Mouse (Mus musculus): ENCODE results near the gene Coro1b. TPM values are rescaled to one million over a fixed set of nuclear protein-coding genes. Genes with fewer than 3 reads are reported as not detected.
"Not testable (repeated sequence)": the region's sequence is repeated elsewhere in the genome, so short reads cannot be mapped to it uniquely, and the experiment has no call there.

The Coro1b gene
- total and polyA plus RNA-seq, 2 experiments from 2014 or later = 95.2 to 116 TPM

GRCm38 (mm10) chr19:4129462-4129861 lies 19.0 kb upstream of the Coro1b start:
- Histone ChIP-seq H3K9me3 (ENCODE audit: low read length) (no peaks in the 10 kb centered on the region), H3K4me1 (ENCODE audit: insufficient read depth, low read length) (peaks cover 12% of the 10 kb centered on the region; the same call in 1 of the 2 replicates), H3K36me3 (ENCODE audit: insufficient read depth, low read length) (peaks cover 37% of the 10 kb centered on the region), H3K27ac (ENCODE audit: low read depth, low read length) (no peak overlapping the region), H3K9ac (replicated peaks; ENCODE audit: low read length, poor library complexity, severe bottlenecking) (no peak overlapping the region), H3K27me3 (ENCODE audit: insufficient read depth, low read length) (no peaks in the 10 kb centered on the region), H3K4me3 (ENCODE audit: low read depth, low read length) (no peak overlapping the region), H3K4me2 (ENCODE audit: low read depth, low read length, poor library complexity, severe bottlenecking) (no peak overlapping the region)
- no peak for TF ChIP-seq CTCF (IDR thresholded peaks at IDR 0.05)
- DNase-seq (ENCODE audit: low spot score) (no peak), ATAC-seq (ENCODE audit: low FRiP score) (no peak)
- WGBS = 98% methylated on average over 7 of the region's 7 CpGs

DNA sequence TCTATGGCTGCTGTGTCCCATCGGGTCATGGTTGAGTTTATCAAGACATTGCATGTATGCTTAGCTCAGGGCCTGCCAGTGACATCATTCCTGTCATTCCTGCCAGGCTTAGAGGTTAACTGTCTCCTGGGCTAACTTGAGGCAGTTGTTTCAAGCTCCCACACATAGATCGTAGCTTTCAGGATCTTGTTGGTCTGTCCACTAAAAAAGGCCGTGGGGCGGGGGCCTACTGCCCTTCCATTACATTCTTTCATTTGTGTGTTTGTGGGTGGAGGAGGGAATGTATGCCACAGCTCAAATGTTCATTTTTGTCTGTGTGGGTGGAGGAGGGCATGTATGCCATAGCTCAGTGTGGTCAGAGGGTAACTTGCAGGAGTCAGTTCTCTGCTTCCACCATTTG lies 18.3 kb upstream of the Coro1b start:
- Histone ChIP-seq H3K36me3 (ENCODE audit: insufficient read depth, low read length) (peaks cover 37% of the 10 kb centered on the region), H3K9ac (replicated peaks; ENCODE audit: low read length, poor library complexity, severe bottlenecking) (no peak overlapping the region), H3K4me1 (ENCODE audit: insufficient read depth, low read length) (peaks cover 12% of the 10 kb centered on the region; the same call in 1 of the 2 replicates), H3K9me3 (ENCODE audit: low read length) (no peaks in the 10 kb centered on the region), H3K27me3 (ENCODE audit: insufficient read depth, low read length) (no peaks in the 10 kb centered on the region), H3K4me2 (ENCODE audit: low read depth, low read length, poor library complexity, severe bottlenecking) (no peak overlapping the region), H3K27ac (ENCODE audit: low read depth, low read length) (no peak overlapping the region), H3K4me3 (ENCODE audit: low read depth, low read length) (no peak overlapping the region)
- TF ChIP-seq CTCF (IDR thresholded peaks at IDR 0.05) = no peak
- 95% methylated on average over 4 of the region's 4 CpGs for WGBS
- DNase-seq (ENCODE audit: low spot score) (no peak), ATAC-seq (ENCODE audit: low FRiP score) (no peak)

DNA sequence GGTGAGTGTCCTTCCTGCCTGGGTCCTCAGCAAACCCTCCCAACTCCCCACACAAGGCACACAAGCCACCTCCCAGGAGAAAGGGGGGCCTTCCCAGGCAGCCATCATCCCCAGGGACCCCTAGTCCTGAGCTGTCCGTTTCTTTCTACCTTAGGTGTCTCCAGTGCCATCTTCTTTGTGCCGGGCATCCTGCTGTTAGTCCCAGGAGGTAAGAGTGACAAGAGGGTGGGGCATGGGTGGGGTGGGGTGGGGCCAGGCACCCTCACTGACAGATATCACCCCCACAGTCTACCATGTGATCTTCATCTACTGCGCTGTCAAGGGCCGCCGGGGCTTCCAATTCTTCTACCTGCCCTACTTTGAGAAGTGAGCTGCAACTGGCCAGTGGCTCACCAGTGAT lies 17.3 kb upstream of the Coro1b start:
- no peak overlapping the region for H3K27ac ChIP-seq (ENCODE audit: low read depth, low read length)
- peaks cover 37% of the 10 kb centered on the region for H3K36me3 ChIP-seq (ENCODE audit: insufficient read depth, low read length)
- ATAC-seq (ENCODE audit: low FRiP score) (no peak), DNase-seq (ENCODE audit: low spot score) (no peak)
- no peak overlapping the region for H3K4me2 ChIP-seq (ENCODE audit: low read depth, low read length, poor library complexity, severe bottlenecking)
- H3K4me3 ChIP-seq (ENCODE audit: low read depth, low read length) = no peak overlapping the region
- no peak for TF ChIP-seq CTCF (IDR thresholded peaks at IDR 0.05)
- no peaks in the 10 kb centered on the region for H3K9me3 ChIP-seq (ENCODE audit: low read length)
- H3K27me3 ChIP-seq (ENCODE audit: insufficient read depth, low read length) = no peaks in the 10 kb centered on the region
- WGBS = 98% methylated on average over 5 of the region's 5 CpGs
- H3K9ac ChIP-seq (replicated peaks; ENCODE audit: low read length, poor library complexity, severe bottlenecking) = no peak overlapping the region
- peaks cover 12% of the 10 kb centered on the region; the same call in 1 of the 2 replicates for H3K4me1 ChIP-seq (ENCODE audit: insufficient read depth, low read length)

- H3K9ac ChIP-seq (replicated peaks; ENCODE audit: low read length, poor library complexity, severe bottlenecking) = no peak overlapping the region
- H3K4me1 ChIP-seq (ENCODE audit: insufficient read depth, low read length) = 0 out of 2 replicates have a peak, but pooled peaks cover 9% of the 10 kb centered on the region
- 85% methylated on average over 2 of the region's 2 CpGs for WGBS
- DNase-seq (ENCODE audit: low spot score) (no peak), ATAC-seq (ENCODE audit: low FRiP score) (no peak)
- no peaks in the 10 kb centered on the region for H3K27me3 ChIP-seq (ENCODE audit: insufficient read depth, low read length)
- H3K27ac ChIP-seq (ENCODE audit: low read depth, low read length) = no peak overlapping the region
- no peak for TF ChIP-seq CTCF (IDR thresholded peaks at IDR 0.05)
- no peaks in the 10 kb centered on the region for H3K9me3 ChIP-seq (ENCODE audit: low read length)
- H3K4me3 ChIP-seq (ENCODE audit: low read depth, low read length) = no peak overlapping the region
- no peak overlapping the region for H3K4me2 ChIP-seq (ENCODE audit: low read depth, low read length, poor library complexity, severe bottlenecking)
- peaks cover 37% of the 10 kb centered on the region for H3K36me3 ChIP-seq (ENCODE audit: insufficient read depth, low read length)
Measured at GRCm38 (mm10) chr19:4131768-4132167, 16.7 kb upstream of the Coro1b start.

DNA sequence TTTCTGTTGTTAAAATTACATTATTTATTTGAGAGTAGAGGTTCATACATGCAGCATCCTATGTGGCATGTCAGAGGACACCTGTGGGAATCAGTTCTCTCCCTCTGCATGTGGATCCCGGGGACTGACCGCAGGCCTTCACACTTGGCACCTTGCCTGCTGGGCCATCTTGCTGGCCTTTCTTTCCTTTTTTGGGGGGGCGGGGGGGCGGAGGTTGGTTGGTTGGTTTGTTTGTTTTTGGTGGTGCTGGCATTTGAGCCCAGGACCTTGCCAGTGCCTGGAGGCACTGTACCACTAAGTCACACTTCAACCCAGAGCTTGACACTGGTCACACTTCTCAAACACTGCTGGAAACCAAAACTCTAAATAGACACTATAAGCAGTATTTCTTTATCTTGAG lies 14.1 kb upstream of the Coro1b start:
- Histone ChIP-seq H3K9ac (replicated peaks; ENCODE audit: low read length, poor library complexity, severe bottlenecking) (no peak overlapping the region), H3K4me2 (ENCODE audit: low read depth, low read length, poor library complexity, severe bottlenecking) (no peak overlapping the region), H3K36me3 (ENCODE audit: insufficient read depth, low read length) (peaks cover 28% of the 10 kb centered on the region), H3K27me3 (ENCODE audit: insufficient read depth, low read length) (no peaks in the 10 kb centered on the region), H3K4me3 (ENCODE audit: low read depth, low read length) (no peak overlapping the region), H3K9me3 (ENCODE audit: low read length) (no peaks in the 10 kb centered on the region), H3K27ac (ENCODE audit: low read depth, low read length) (no peak overlapping the region), H3K4me1 (ENCODE audit: insufficient read depth, low read length) (no peaks in the 10 kb centered on the region)
- DNase-seq (ENCODE audit: low spot score) (no peak), ATAC-seq (ENCODE audit: low FRiP score) (no peak)
- no peak for TF ChIP-seq CTCF (IDR thresholded peaks at IDR 0.05)
- WGBS = 88% methylated on average over 4 of the region's 4 CpGs

DNA sequence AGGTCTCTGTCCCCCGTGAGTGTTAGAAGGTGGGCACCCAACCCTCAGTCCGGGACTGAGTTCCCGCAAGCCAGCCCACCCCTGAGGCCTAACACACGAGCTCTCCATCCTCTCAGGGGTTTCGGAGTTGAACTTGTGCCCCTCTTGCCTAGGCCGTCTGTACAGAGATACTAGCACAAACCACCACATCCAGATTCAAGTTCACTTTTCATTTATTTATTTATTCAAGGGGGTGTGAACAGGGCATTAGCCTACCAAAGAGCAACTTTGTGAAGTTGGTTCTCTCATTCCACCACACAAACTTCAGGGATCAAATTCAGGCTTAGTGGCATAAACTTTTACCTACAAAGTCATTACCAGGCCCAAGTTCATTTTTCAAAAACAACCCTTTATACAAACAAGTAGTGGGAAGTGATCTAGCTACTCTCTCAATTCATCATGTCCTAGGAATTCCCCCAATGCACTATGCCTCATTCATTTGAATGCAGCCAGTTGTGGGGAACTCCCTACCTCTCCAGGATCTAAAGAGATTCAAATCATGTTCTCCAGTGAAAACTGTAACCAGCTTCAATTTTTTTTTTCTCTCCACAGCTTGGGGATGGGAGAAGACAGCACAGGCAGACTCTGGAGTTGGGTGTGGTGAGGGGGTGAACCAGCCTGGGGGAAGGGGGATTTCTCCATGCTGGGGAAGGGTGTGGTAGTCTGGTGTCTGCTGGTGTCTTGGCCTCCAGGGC lies 13.0 kb upstream of the Coro1b start:
- H3K9ac ChIP-seq (replicated peaks; ENCODE audit: low read length, poor library complexity, severe bottlenecking); H3K9me3 ChIP-seq (ENCODE audit: low read length); H3K4me3 ChIP-seq (ENCODE audit: low read depth, low read length); H3K27me3 ChIP-seq (ENCODE audit: insufficient read depth, low read length); H3K4me1 ChIP-seq (ENCODE audit: insufficient read depth, low read length); H3K4me2 ChIP-seq (ENCODE audit: low read depth, low read length, poor library complexity, severe bottlenecking); ATAC-seq (ENCODE audit: low FRiP score); H3K27ac ChIP-seq (ENCODE audit: low read depth, low read length); DNase-seq (ENCODE audit: low spot score): not testable (repeated sequence)
- H3K36me3 ChIP-seq (ENCODE audit: insufficient read depth, low read length) = peaks cover 19% of the 10 kb centered on the region
- 82% methylated on average over 6 of the region's 6 CpGs for WGBS

All from midbrain, postnatal 0 days (tissue).